Mouse (Mus musculus): ENCODE data around the gene Safb.

DNA sequence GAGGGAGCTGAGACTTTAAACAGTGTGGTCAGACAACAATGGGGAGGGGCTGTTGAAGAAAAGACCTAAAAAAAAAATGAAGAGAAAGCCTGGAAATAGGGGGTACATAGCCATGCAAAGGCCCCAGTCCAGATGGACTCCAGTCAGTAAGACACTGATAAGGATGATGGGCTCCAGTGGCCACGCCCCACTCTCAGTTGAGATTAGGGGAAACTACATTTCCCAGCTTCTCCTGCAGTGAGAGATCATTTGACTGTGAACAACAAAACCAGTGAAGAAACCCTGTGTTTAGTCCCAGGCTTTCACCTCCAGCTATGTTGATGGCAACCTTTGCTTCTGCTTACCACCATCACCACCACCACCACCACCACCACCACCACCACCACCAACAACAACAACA, 38.7 kb upstream of the Safb start:
- TF ChIP-seq POLR2A (IDR thresholded peaks at IDR 0.05; ENCODE audit: low read depth, low read length) (no peak), CTCF (IDR thresholded peaks at IDR 0.05; ENCODE audit: extremely low read depth, insufficient read depth, insufficient read length, insufficient replicate concordance) (no peak)

Data from spleen, adult 2 months (tissue).